Mouse (Mus musculus) embryonic facial prominence, embryonic 12.5 days (tissue): ENCODE results near the gene Catsper3. TPM values are rescaled to one million over a fixed set of nuclear protein-coding genes. Genes with fewer than 3 reads are reported as not detected.

Experiments
- ATAC-seq: fragments of 200-750 bp; cut with Nextera tagmentation; 2 replicates; pipeline ENCODE4 v1.8.0; 2017; ENCODE audit not compliant: insufficient number of reproducible peaks, insufficient read depth, low FRiP score, low TSS enrichment
- H3K27ac ChIP-seq: fragments of 300-500 bp; sonication (generic); 2 replicates; pipeline ENCODE4 v1.5.1; 2016; ENCODE audit warnings: mild to moderate bottlenecking
- H3K27me3 ChIP-seq: fragments of 300-500 bp; sonication (generic); 2 replicates; pipeline ENCODE4 v1.6.1; 2016; ENCODE audit warnings: mild to moderate bottlenecking, moderate library complexity
- H3K36me3 ChIP-seq: fragments of 300-500 bp; sonication (generic); 2 replicates; pipeline ENCODE4 v1.6.1; 2016; ENCODE audit warnings: mild to moderate bottlenecking
- H3K4me1 ChIP-seq: fragments of 300-500 bp; sonication (generic); 2 replicates; pipeline ENCODE4 v1.6.1; 2016
- H3K4me2 ChIP-seq: fragments of 300-500 bp; sonication (generic); replicated peaks from 2 replicates; pipeline ENCODE4 v1.6.1; 2016; ENCODE audit warnings: mild to moderate bottlenecking, moderate library complexity
- H3K4me3 ChIP-seq: fragments of 300-500 bp; sonication (generic); 2 replicates; pipeline ENCODE4 v1.5.1; 2016; ENCODE audit warnings: mild to moderate bottlenecking
- H3K9ac ChIP-seq: fragments of 300-500 bp; sonication (generic); 2 replicates; pipeline ENCODE4 v1.6.1; 2016; ENCODE audit warnings: mild to moderate bottlenecking, moderate library complexity
- H3K9me3 ChIP-seq: fragments of 300-500 bp; sonication (generic); 2 replicates; pipeline ENCODE4 v1.6.1; 2016; ENCODE audit warnings: mild to moderate bottlenecking, moderate library complexity
- WGBS: fragments of 180-500 bp; shearing (Covaris S2); methylation state at CpG from one replicate; pipeline ENCODE4 v1.1.7; 2016; 5-methylcytosine and 5-hydroxymethylcytosine counted together
- polyA plus RNA-seq: library from polyadenylated mRNA; unstranded; fragments of >200 nt; fragmentation: Nextera tagmentation; extraction: Ambion mirVana; gene quantifications from 2 replicates; pipeline ENCODE4 v1.2.1, GENCODE M21; 2016

Gene Catsper3
- polyA plus RNA-seq, 1 experiment from 2014 or later: not detected

DNA sequence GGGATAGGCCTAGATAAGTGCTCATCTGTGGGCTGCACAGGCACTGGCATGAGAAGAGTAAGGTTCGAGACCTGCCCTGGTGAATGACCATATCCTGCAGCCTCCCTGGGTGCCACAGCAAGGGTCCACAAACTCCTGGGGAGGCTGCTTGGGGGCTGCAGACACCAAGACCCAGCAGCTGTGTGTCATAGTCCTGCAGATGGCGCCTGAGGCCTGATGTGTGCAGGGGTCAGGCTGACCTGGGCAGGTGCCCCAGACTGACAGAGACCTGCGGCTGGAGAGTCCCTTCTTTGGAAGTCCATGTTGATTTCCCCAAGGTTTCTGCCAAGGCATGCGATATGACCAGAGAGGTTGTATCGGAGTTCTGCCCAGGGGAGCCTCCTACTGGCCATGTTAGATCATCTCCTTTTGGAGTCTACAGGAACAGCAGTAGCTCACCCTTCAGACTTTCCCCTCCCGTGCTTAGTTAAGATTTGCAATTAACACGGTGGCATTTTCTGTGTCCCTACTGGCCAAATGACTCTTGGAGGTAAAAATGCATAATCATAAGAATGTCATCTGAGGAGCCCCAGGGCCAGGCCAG is 24.8 kb downstream of the Catsper3 start:
- H3K9ac ChIP-seq: no peak overlapping the region
- H3K4me1 ChIP-seq: no peaks in the 10 kb centered on the region
- H3K27ac ChIP-seq: no peak overlapping the region
- H3K36me3 ChIP-seq: no peaks in the 10 kb centered on the region
- H3K27me3 ChIP-seq: no peaks in the 10 kb centered on the region
- ATAC-seq: no peak
- no peak overlapping the region for H3K4me2 ChIP-seq
- H3K4me3 ChIP-seq: no peak overlapping the region
- no peaks in the 10 kb centered on the region for H3K9me3 ChIP-seq
- 69% methylated on average over 7 of the region's 7 CpGs for WGBS

GRCm38 (mm10) chr13:55809707-55810106 is 25.3 kb downstream of the Catsper3 start:
- Histone ChIP-seq H3K4me2 (no peak overlapping the region), H3K9ac (no peak overlapping the region), H3K27me3 (no peaks in the 10 kb centered on the region), H3K36me3 (no peaks in the 10 kb centered on the region), H3K4me1 (no peaks in the 10 kb centered on the region), H3K27ac (no peak overlapping the region), H3K4me3 (no peak overlapping the region), H3K9me3 (no peaks in the 10 kb centered on the region)
- ATAC-seq: no peak
- 92% methylated on average over 10 of the region's 10 CpGs for WGBS

DNA sequence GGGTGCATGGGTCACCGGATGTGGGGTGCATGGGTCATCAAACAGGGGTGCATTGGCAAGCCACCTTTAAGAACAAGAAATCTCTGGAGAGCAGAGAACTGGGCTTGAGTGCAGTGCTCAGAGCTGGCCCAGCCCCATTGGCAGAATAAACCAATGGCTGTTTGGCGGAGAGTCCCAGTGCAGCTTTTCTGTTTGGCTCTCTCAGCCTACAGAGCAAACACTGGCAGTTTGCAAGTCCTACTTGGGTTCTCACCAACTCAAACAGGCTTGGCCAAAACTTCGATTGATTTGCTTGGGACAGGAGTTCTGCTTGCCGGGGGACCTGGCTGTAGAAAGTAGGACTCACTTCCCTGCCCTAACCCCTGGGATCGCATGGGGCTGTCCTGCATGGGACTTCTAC is 26.6 kb downstream of the Catsper3 start:
- no peak overlapping the region for H3K4me3 ChIP-seq
- no peak overlapping the region for H3K27ac ChIP-seq
- WGBS: 76% methylated on average over 5 of the region's 5 CpGs

GRCm38 (mm10) chr13:55813490-55814016 is 29.2 kb downstream of the Catsper3 start:
- Histone ChIP-seq H3K36me3 (no peaks in the 10 kb centered on the region), H3K9me3 (no peaks in the 10 kb centered on the region), H3K4me3 (no peak overlapping the region), H3K4me1 (no peaks in the 10 kb centered on the region), H3K27me3 (0 out of 2 replicates have a peak, but pooled peaks cover 2% of the 10 kb centered on the region), H3K4me2 (no peak overlapping the region), H3K9ac (no peak overlapping the region), H3K27ac (no peak overlapping the region)
- no peak for ATAC-seq
- 65% methylated on average over 5 of the region's 5 CpGs for WGBS

More for the DNA sequence above, 26.6 kb downstream of the Catsper3 start:
- Histone ChIP-seq H3K4me1 (no peaks in the 10 kb centered on the region), H3K27me3 (no peaks in the 10 kb centered on the region), H3K9ac (no peak overlapping the region), H3K36me3 (no peaks in the 10 kb centered on the region), H3K4me2 (no peak overlapping the region), H3K9me3 (no peaks in the 10 kb centered on the region)
- ATAC-seq: no peak

DNA sequence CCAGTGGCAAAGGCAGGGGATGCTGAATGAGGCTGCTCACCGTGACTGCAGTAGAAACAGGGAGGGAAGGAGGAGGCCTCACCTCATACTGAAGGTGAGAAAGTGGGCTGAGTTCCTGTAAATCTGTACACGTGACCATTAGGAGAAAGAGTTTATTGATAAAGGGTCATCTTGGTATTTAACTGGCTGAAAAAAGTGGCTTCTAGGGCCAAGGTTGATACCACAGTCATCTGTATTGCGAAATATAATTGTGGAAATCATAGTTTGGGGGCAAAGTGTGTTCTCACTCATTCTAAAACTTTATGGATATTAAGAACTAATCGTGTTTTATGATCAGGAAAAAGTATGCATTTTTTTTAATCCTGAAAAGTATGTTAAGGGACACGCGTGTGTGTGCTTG is 30.5 kb downstream of the Catsper3 start:
- ATAC-seq: no peak
- H3K27ac ChIP-seq: no peak overlapping the region
- WGBS: 83% methylated on average over 6 of the region's 6 CpGs
- no peak overlapping the region for H3K4me3 ChIP-seq
- H3K4me1 ChIP-seq: no peaks in the 10 kb centered on the region
- no peaks in the 10 kb centered on the region for H3K9me3 ChIP-seq
- no peaks in the 10 kb centered on the region for H3K36me3 ChIP-seq
- H3K27me3 ChIP-seq: 0 out of 2 replicates have a peak, but pooled peaks cover 2% of the 10 kb centered on the region
- H3K4me2 ChIP-seq: no peak overlapping the region
- H3K9ac ChIP-seq: no peak overlapping the region

DNA sequence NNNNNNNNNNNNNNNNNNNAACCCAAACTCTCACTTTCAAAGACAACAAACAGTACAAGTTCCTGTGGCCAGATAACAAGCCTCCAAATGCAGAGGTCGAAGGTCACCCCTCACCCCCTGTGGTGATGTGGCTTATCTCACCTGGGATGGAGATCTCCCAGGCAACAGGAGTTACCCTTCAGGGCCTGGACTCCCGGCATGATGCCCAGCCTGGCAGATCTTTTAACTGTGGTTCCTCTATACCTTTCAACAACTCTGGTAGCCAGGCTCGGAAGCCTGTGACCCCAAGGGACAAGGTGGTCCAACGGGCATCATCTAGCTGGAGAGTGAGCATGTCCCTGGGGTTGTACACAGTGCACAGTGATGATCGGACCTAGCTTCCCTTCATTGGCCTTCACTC is 38.1 kb downstream of the Catsper3 start:
- Histone ChIP-seq H3K27ac (no peak overlapping the region), H3K4me3 (no peak overlapping the region), H3K36me3 (no peaks in the 10 kb centered on the region), H3K27me3 (peaks cover 44% of the 10 kb centered on the region), H3K4me2 (no peak overlapping the region), H3K9ac (no peak overlapping the region), H3K4me1 (0 out of 2 replicates have a peak, but pooled peaks cover 4% of the 10 kb centered on the region), H3K9me3 (no peaks in the 10 kb centered on the region)
- WGBS: 44% methylated on average over 5 of the region's 5 CpGs
- no peak for ATAC-seq

DNA sequence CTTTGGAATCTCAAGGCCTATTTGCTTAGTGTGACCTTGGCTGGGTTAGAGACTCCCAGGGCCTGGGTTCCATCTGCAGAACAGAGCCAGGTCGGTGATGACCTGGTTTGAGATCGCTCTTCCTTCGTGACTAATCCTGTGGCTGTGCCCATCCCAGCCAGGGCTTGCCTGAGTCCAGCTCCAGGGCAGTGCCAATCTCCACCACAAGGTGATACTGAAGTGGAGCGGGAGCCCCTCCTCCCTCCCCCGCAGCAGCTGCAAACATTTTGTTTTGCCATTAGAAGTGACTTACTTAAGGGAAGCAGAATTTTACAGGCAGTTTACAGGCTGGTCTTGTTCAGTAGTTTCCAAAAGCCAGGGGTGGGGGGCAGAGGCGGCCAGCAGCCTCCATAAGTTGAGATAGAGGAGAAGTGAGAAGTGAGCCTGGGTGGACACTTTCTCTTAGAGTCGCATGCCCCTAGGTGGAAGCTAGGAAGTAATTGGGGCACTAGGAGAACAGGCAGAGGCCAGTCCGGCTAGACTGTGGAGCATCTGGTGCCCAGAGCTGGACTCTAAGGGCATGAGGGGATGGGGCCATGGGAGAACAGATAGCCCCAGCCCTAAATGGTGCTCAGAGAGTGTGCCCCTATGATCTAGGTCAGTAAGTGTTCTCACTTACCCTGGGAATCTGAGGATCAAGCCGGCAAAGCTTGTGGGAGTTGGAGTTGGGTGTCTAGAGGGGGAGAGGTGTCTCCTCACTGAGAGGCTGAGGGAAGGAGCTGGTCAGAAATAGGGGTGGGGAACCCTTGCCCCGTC is 40.0 kb downstream of the Catsper3 start:
- WGBS: 8% methylated on average over 9 of the region's 10 CpGs
- Histone ChIP-seq H3K9ac (peak overlapping the region; percentile 67), H3K27me3 (peaks cover 50% of the 10 kb centered on the region), H3K27ac (peak overlapping the region; percentile 41), H3K4me2 (peak overlapping the region; percentile 42), H3K4me3 (peak overlapping the region; percentile 34; the same call in 1 of the 2 replicates), H3K4me1 (0 out of 2 replicates have a peak, but pooled peaks cover 4% of the 10 kb centered on the region), H3K9me3 (no peaks in the 10 kb centered on the region), H3K36me3 (no peaks in the 10 kb centered on the region)
- ATAC-seq: no peak

- Histone ChIP-seq H3K36me3 (no peaks in the 10 kb centered on the region), H3K27ac (peak overlapping the region; percentile 41), H3K4me2 (peak overlapping the region; percentile 42), H3K4me1 (peaks cover 7% of the 10 kb centered on the region; the same call in 1 of the 2 replicates), H3K9me3 (no peaks in the 10 kb centered on the region), H3K27me3 (peaks cover 51% of the 10 kb centered on the region), H3K4me3 (peak overlapping the region; percentile 34), H3K9ac (peak overlapping the region; percentile 67)
- no peak for ATAC-seq
- WGBS: 4% methylated on average over 32 of the region's 32 CpGs
Observed at GRCm38 (mm10) chr13:55825245-55825681, 40.9 kb downstream of the Catsper3 start.

DNA sequence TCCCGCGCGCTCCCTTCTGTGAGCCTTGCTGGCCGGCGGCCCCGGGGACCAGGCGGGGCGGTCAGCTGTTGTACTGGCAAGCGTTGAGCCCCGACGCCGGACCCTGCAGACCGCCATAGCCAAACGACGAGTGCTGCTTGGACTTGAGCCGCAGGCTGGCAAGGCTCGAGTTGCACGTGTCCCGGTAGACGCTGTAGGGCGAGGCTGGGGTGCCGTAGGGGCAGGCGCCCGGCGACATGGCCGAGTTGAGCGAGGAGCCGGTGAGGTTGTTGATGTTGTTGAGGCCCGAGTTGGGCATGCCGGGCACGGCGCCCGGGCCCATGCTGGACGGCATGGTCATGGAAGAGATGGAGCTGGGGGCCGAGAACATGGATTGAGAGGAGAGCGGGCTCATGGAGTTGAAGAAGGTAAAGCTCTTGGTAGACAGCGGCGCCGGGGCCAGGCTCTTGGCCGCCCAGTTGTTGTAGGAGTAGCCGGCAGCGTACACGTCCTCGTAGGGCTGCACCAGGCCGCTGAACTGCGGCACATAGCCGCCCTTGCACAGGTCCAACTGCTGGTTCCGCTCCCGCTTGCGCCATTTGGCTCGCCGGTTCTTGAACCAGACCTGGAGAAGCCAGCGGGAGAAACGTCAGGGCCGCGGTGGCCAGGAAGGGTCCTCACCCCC is 41.8 kb downstream of the Catsper3 start:
- Histone ChIP-seq H3K9ac (peak overlapping the region; percentile 67), H3K36me3 (no peaks in the 10 kb centered on the region), H3K4me2 (peak overlapping the region; percentile 42), H3K4me1 (peaks cover 13% of the 10 kb centered on the region), H3K27ac (peak overlapping the region; percentile 70), H3K27me3 (peaks cover 57% of the 10 kb centered on the region), H3K9me3 (no peaks in the 10 kb centered on the region), H3K4me3 (peak overlapping the region; percentile 34)
- WGBS: 1% methylated on average over 56 of the region's 56 CpGs
- ATAC-seq: no peak

- no peak for ATAC-seq
- Histone ChIP-seq H3K4me3 (peak overlapping the region; percentile 54), H3K4me1 (peaks cover 20% of the 10 kb centered on the region), H3K27ac (peak overlapping the region; percentile 75), H3K27me3 (peaks cover 60% of the 10 kb centered on the region), H3K4me2 (peak overlapping the region; percentile 42), H3K9ac (peak overlapping the region; percentile 67), H3K36me3 (no peaks in the 10 kb centered on the region), H3K9me3 (no peaks in the 10 kb centered on the region)
- WGBS: 6% methylated on average over 13 of the region's 13 CpGs
Observed at GRCm38 (mm10) chr13:55826796-55827678, 42.7 kb downstream of the Catsper3 start.

DNA sequence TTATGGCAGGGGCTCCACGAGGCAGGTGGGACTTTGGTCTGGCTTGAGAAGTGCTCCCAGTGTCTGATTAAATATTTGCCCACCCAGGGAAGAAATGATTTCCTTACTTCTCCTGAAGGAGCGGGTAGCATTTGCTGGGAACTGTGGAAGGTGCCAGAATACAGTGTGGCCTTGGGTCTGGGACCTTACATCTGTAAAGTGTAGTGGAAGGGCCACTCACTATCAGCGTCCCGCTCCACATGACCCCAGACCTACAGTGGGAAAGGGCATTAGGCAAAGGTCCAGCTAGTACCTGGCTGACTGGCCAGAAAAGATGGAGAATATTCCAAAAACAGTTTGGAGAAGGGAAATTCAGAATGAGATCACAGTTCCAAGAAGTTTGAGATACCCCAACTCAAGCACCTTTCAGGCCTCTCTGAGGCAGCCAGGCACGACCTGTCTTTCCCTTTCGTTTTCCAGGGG is 43.3 kb downstream of the Catsper3 start:
- H3K4me3 ChIP-seq: peak overlapping the region; percentile 54
- peaks cover 20% of the 10 kb centered on the region for H3K4me1 ChIP-seq
- H3K9ac ChIP-seq: peak overlapping the region; percentile 57
- 4% methylated on average over 6 of the region's 6 CpGs for WGBS
- H3K27me3 ChIP-seq: peaks cover 64% of the 10 kb centered on the region
- no peaks in the 10 kb centered on the region for H3K9me3 ChIP-seq
- no peak for ATAC-seq
- H3K36me3 ChIP-seq: no peaks in the 10 kb centered on the region
- H3K27ac ChIP-seq: peak overlapping the region; percentile 75
- H3K4me2 ChIP-seq: peak overlapping the region; percentile 36
